21 mouse cellular contexts compared by ENCODE assay signal in genomic region chr3:133319795-133320194, GRCm38 (mm10).
"Had no signal": no experiment of that assay in that cellular context is flagged by ENCODE, and none has a peak within 500 bp of the region (broad histone marks: within the 10 kb centered on the region; RNA-seq: fewer than 3 reads in every experiment).

No protein-coding gene starts in this region.

- H3K9me3 ChIP-seq: limb, embryonic 15.5 days; neural tube, embryonic 12.5 days; neural tube, embryonic 15.5 days had no signal

- H3K27me3 ChIP-seq: limb, embryonic 15.5 days; megakaryocyte, embryonic 14.5 days; neural tube, embryonic 12.5 days; neural tube, embryonic 15.5 days had no signal

- H3K9ac ChIP-seq: limb, embryonic 15.5 days; liver, embryonic 14.5 days; liver, postnatal 0 days; lung, embryonic 14.5 days; neural tube, embryonic 12.5 days; neural tube, embryonic 15.5 days had no signal

- H3K4me1 ChIP-seq: limb, embryonic 15.5 days; neural tube, embryonic 12.5 days; neural tube, embryonic 15.5 days had no signal

- DNase-seq: kidney, adult 18-20 months; kidney, adult 9 months; kidney, postnatal 14 days; kidney, postnatal 4 days; liver, postnatal 0 days; lung, embryonic 14.5 days; midbrain, embryonic 14.5 days; right cerebral cortex, adult 18-20 months; right cerebral cortex, postnatal 14 days; right cerebral cortex, postnatal 4 days; thymus, adult 2 months; thymus, postnatal 14 days; thymus, postnatal 4 days had no signal

- H3K27ac ChIP-seq: limb, embryonic 15.5 days; liver, embryonic 14.5 days; neural tube, embryonic 12.5 days; neural tube, embryonic 15.5 days; stomach, postnatal 0 days had no signal

- H3K4me3 ChIP-seq: limb, embryonic 15.5 days; megakaryocyte, embryonic 14.5 days; neural tube, embryonic 12.5 days; neural tube, embryonic 15.5 days had no signal

- ATAC-seq: liver, postnatal 0 days had no signal

- H3K4me2 ChIP-seq: limb, embryonic 15.5 days; liver, embryonic 11.5 days; lung, embryonic 14.5 days; midbrain, embryonic 11.5 days; neural tube, embryonic 12.5 days; neural tube, embryonic 15.5 days had no signal

- H3K36me3 ChIP-seq: neural tube, embryonic 15.5 days had no signal
